Mouse (Mus musculus) erythroblast, embryonic 14.5 days (primary cell): Measurements from ENCODE around the gene Ehd4. TPM values are rescaled to one million over a fixed set of nuclear protein-coding genes. Genes with fewer than 3 reads are reported as not detected.

ENCODE experiments used
- H3K27me3 ChIP-seq: 2 replicates; pipeline ENCODE4 v1.6.1; 2012; ENCODE audit warnings: inconsistent platforms; ENCODE audit not compliant: control insufficient read depth
- H3K36me3 ChIP-seq: 2 replicates; pipeline ENCODE4 v1.6.1; 2012; ENCODE audit warnings: mild to moderate bottlenecking, inconsistent platforms; ENCODE audit not compliant: control insufficient read depth
- H3K4me1 ChIP-seq: 2 replicates; pipeline ENCODE4 v1.6.1; 2012; ENCODE audit warnings: inconsistent platforms; ENCODE audit not compliant: control insufficient read depth
- H3K4me3 ChIP-seq: replicated peaks from 2 replicates; pipeline ENCODE3; 2012; ENCODE audit warnings: moderate library complexity, mild to moderate bottlenecking, inconsistent platforms
- H3K9me3 ChIP-seq: 2 replicates; pipeline ENCODE4 v1.6.1; 2012; ENCODE audit warnings: low read length, inconsistent platforms, mixed read lengths; ENCODE audit not compliant: control insufficient read depth
- GATA1 ChIP-seq: IDR thresholded peaks from 2 replicates; pipeline ENCODE4 v1.6.1; 2012; ENCODE audit warnings: low read length, inconsistent platforms, mixed read lengths
- TAL1 ChIP-seq: IDR thresholded peaks from 3 replicates; pipeline ENCODE4 v1.6.1; 2012; ENCODE audit warnings: low read length, inconsistent platforms, mixed read lengths
- polyA plus RNA-seq: library from polyadenylated mRNA; stranded (reverse); fragments of >175 nt; gene quantifications from 2 replicates; pipeline ENCODE4 v1.2.3, GENCODE M21; 2012

The Ehd4 gene
- polyA plus RNA-seq, 1 experiment: 1.1 TPM

- Histone ChIP-seq H3K4me1 (no peaks in the 10 kb centered on the region), H3K27me3 (no peaks in the 10 kb centered on the region), H3K9me3 (no peaks in the 10 kb centered on the region), H3K4me3 (no peak overlapping the region), H3K36me3 (no peaks in the 10 kb centered on the region)
- TF ChIP-seq TAL1: no peak
- no peak for TF ChIP-seq GATA1
These were observed 94.9 kb downstream of the Ehd4 start for GRCm38 (mm10) chr2:120059466-120059865.

- Histone ChIP-seq H3K9me3 (no peaks in the 10 kb centered on the region), H3K4me1 (no peaks in the 10 kb centered on the region), H3K27me3 (no peaks in the 10 kb centered on the region), H3K36me3 (no peaks in the 10 kb centered on the region), H3K4me3 (no peak overlapping the region)
- TF ChIP-seq GATA1 (no peak), TAL1 (no peak)
These were observed 95.6 kb downstream of the Ehd4 start for GRCm38 (mm10) chr2:120058818-120059217.

DNA sequence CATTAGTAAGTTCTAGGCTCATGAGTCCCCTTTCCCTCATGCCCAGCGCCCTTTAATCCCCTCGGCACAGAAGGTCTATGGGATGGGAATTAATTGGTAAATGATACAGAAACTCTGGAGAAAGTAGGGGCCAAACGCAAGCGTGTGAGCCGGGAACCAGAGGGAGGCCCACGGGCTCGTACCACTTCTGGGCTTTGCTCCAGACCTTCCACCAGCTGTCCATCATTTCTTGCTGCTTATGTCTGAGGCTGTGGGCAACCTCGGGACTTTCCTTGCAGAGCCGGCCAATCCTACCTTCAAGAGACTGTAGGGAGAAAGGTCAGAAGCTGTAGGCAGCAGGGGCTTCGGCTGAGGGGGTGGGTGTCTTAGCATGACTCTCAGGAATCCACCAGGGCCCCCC, 98.5 kb downstream of the Ehd4 start:
- Histone ChIP-seq H3K36me3 (no peaks in the 10 kb centered on the region), H3K4me1 (no peaks in the 10 kb centered on the region), H3K9me3 (no peaks in the 10 kb centered on the region), H3K27me3 (no peaks in the 10 kb centered on the region), H3K4me3 (no peak overlapping the region)
- no peak for TF ChIP-seq GATA1
- no peak for TF ChIP-seq TAL1

- Histone ChIP-seq H3K4me3 (no peak overlapping the region), H3K27me3 (no peaks in the 10 kb centered on the region), H3K9me3 (no peaks in the 10 kb centered on the region), H3K4me1 (no peaks in the 10 kb centered on the region), H3K36me3 (no peaks in the 10 kb centered on the region)
- no peak for TF ChIP-seq GATA1
- TF ChIP-seq TAL1: no peak
These were observed 99.4 kb downstream of the Ehd4 start for GRCm38 (mm10) chr2:120054771-120055552.

GRCm38 (mm10) chr2:120051405-120051804, 103.0 kb downstream of the Ehd4 start:
- H3K9me3 ChIP-seq: no peaks in the 10 kb centered on the region
- no peaks in the 10 kb centered on the region for H3K27me3 ChIP-seq
- no peaks in the 10 kb centered on the region for H3K36me3 ChIP-seq
- H3K4me3 ChIP-seq: no peak overlapping the region
- TF ChIP-seq TAL1 (no peak), GATA1 (no peak)
- no peaks in the 10 kb centered on the region for H3K4me1 ChIP-seq

- H3K4me1 ChIP-seq: peaks cover under 1% of the 10 kb centered on the region; the same call in 1 of the 2 replicates
- H3K9me3 ChIP-seq: no peaks in the 10 kb centered on the region
- no peak overlapping the region for H3K4me3 ChIP-seq
- H3K27me3 ChIP-seq: no peaks in the 10 kb centered on the region
- no peaks in the 10 kb centered on the region for H3K36me3 ChIP-seq
- TF ChIP-seq GATA1 (no peak), TAL1 (no peak)
These were observed 104.7 kb downstream of the Ehd4 start for GRCm38 (mm10) chr2:120049632-120050274.

GRCm38 (mm10) chr2:120048173-120048572, 106.2 kb downstream of the Ehd4 start:
- Histone ChIP-seq H3K36me3 (no peaks in the 10 kb centered on the region), H3K9me3 (no peaks in the 10 kb centered on the region), H3K4me1 (peaks cover 9% of the 10 kb centered on the region), H3K4me3 (no peak overlapping the region), H3K27me3 (no peaks in the 10 kb centered on the region)
- no peak for TF ChIP-seq TAL1
- no peak for TF ChIP-seq GATA1

DNA sequence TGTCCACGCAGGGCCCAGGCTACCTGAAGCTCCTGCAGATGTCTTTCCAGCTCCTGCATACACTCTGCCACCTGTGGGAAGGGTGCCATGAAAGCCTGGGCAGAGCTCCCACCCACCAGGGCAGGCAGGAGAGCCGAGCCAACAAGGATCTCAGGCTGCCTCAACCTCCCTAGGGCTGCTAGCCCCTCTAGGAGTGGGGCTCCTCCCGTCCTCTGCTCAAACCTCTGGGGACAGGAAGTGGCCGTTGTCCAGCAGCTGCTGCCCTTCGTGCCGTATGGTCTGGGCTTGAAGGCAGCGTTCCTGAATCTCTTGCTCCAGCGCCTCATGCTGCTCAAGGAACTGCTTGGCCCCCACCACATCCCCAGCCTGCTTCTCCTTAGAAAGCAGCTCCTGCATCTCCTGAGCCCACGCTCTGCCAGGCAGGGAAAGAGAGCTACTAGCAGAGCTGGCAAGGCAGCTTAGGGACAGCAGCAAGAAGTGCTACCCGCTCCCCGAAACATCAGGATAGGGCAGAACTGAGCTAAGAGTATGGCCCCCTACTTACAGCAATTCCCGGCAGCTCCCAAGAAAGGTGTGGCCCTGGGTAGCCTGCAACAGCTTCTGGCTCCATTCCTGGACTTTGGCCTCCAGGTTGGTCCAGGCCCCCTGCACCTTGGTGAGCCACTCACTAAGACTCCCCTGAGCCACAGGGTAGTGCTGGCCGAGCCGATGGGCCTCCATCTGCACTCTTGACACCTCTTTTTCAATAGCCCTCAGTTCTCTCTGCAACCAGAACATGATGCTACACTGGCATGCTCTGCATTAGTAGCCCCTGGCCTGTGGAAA, 107.7 kb downstream of the Ehd4 start:
- Histone ChIP-seq H3K27me3 (no peaks in the 10 kb centered on the region), H3K4me1 (peaks cover 9% of the 10 kb centered on the region), H3K4me3 (no peak overlapping the region), H3K36me3 (peaks cover 5% of the 10 kb centered on the region), H3K9me3 (no peaks in the 10 kb centered on the region)
- TF ChIP-seq TAL1 (no peak), GATA1 (no peak)

DNA sequence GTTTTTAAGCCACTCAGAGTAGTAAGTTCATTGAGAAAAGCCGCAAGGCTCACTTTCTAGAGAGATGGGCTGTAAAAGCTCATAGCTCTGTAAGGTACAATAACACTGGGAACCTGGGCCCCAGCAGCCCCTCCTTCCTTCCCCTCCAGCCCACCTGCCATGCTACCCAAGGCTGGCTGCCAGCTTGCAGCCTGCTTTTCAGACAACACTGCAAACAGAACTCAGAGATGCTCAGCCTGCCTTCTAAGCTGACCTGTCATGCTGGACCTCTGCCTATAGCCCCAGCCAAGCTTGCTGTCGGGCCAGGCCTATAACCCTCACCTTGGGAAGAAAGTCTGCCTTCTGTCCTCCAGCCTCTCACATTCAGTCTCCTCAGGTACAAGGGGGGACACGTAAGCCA, 109.7 kb downstream of the Ehd4 start:
- Histone ChIP-seq H3K9me3 (no peaks in the 10 kb centered on the region), H3K27me3 (no peaks in the 10 kb centered on the region), H3K4me1 (peaks cover 9% of the 10 kb centered on the region), H3K36me3 (peaks cover 13% of the 10 kb centered on the region), H3K4me3 (no peak overlapping the region)
- TF ChIP-seq TAL1 (no peak), GATA1 (no peak)
